Mouse (Mus musculus) liver, adult 2 months (tissue): ENCODE data around the gene Ptpn7. TPM values are rescaled to one million over a fixed set of nuclear protein-coding genes. Genes with fewer than 3 reads are reported as not detected.

ENCODE experiments used
- DNase-seq: peaks from one replicate; pipeline ENCODE4 v3.0.0-alpha.2; 2011; ENCODE audit warnings: low read depth, low spot score; ENCODE audit errors: extremely low read depth
- H3K27ac ChIP-seq: fragments of 200-500 bp; replicated peaks from 2 replicates; pipeline ENCODE4 v1.5.1; 2012; ENCODE audit warnings: low read depth, mild to moderate bottlenecking, control low read depth, inconsistent platforms, low read length; ENCODE audit not compliant: insufficient read depth
- H3K27me3 ChIP-seq: fragments of 200-500 bp; 2 replicates; pipeline ENCODE4 v1.6.1; 2012; ENCODE audit warnings: mild to moderate bottlenecking, moderate library complexity, low read length, inconsistent platforms; ENCODE audit not compliant: control insufficient read depth, insufficient read depth
- H3K36me3 ChIP-seq: fragments of 200-500 bp; 2 replicates; pipeline ENCODE4 v1.6.1; 2012; ENCODE audit warnings: low read length, inconsistent platforms; ENCODE audit not compliant: control insufficient read depth, insufficient read depth
- H3K4me1 ChIP-seq: fragments of 200-500 bp; 2 replicates; pipeline ENCODE4 v1.6.1; 2011; ENCODE audit warnings: low read length; ENCODE audit not compliant: control insufficient read depth, insufficient read depth
- H3K4me3 ChIP-seq: fragments of 200-500 bp; 2 replicates; pipeline ENCODE4 v1.5.1; 2011; ENCODE audit warnings: low read depth, mild to moderate bottlenecking, control low read depth, low read length, moderate library complexity; ENCODE audit not compliant: insufficient read depth
- H3K79me2 ChIP-seq: fragments of 200-500 bp; 2 replicates; pipeline ENCODE4 v1.6.1; 2012; ENCODE audit warnings: inconsistent platforms, mild to moderate bottlenecking, low read length, moderate library complexity; ENCODE audit not compliant: control insufficient read depth, insufficient read depth
- H3K9ac ChIP-seq: fragments of 200-500 bp; 2 replicates; pipeline ENCODE4 v1.6.1; 2012; ENCODE audit warnings: low read depth, mild to moderate bottlenecking, control low read depth, inconsistent platforms, low read length
- CTCF ChIP-seq: fragments of 200-500 bp; IDR thresholded peaks from 2 replicates; pipeline ENCODE4 v1.5.1; 2011; ENCODE audit warnings: low read depth, low read length, control low read depth
- POLR2A ChIP-seq: fragments of 200-500 bp; IDR thresholded peaks from 2 replicates; pipeline ENCODE4 v1.6.1; 2011; ENCODE audit warnings: low read length, control low read depth; ENCODE audit not compliant: insufficient read depth; ENCODE audit errors: extremely low read depth
- WGBS: fragments of 180-500 bp; shearing (Covaris S2); methylation state at CpG from one replicate; pipeline ENCODE4 v1.1.7; 2018; 5-methylcytosine and 5-hydroxymethylcytosine counted together
- polyA plus RNA-seq: library from polyadenylated mRNA; depleted of rRNA; stranded (reverse); fragments of >200 nt; gene quantifications from 2 replicates; pipeline ENCODE4 v1.2.3, GENCODE M21; 2012
- total RNA-seq: library from RNA; depleted of rRNA; stranded (reverse); fragments of >200 nt; gene quantifications from 2 replicates; pipeline ENCODE4 v1.2.3, GENCODE M21; 2014

Gene Ptpn7
- total and polyA plus RNA-seq, 2 experiments, result 0.28 to 1.4 TPM

GRCm38 (mm10) chr1:135090914-135091313 is 41.6 kb upstream of the Ptpn7 start:
- Histone ChIP-seq H3K4me1 (no peaks in the 10 kb centered on the region), H3K36me3 (no peaks in the 10 kb centered on the region), H3K79me2 (no peaks in the 10 kb centered on the region), H3K27ac (no peak overlapping the region), H3K9ac (no peak overlapping the region), H3K4me3 (no peak overlapping the region), H3K27me3 (no peaks in the 10 kb centered on the region)
- no peak for DNase-seq
- TF ChIP-seq CTCF (no peak), POLR2A (no peak)
- 74% methylated on average over 3 of the region's 3 CpGs for WGBS

GRCm38 (mm10) chr1:135094723-135095122 is 37.8 kb upstream of the Ptpn7 start:
- Histone ChIP-seq H3K27me3 (no peaks in the 10 kb centered on the region), H3K4me1 (no peaks in the 10 kb centered on the region), H3K79me2 (no peaks in the 10 kb centered on the region), H3K27ac (no peak overlapping the region), H3K36me3 (no peaks in the 10 kb centered on the region), H3K4me3 (no peak overlapping the region), H3K9ac (no peak overlapping the region)
- 73% methylated on average over 7 of the region's 7 CpGs for WGBS
- TF ChIP-seq POLR2A (no peak), CTCF (no peak)
- DNase-seq, result no peak

GRCm38 (mm10) chr1:135095189-135095588 is 37.3 kb upstream of the Ptpn7 start:
- 21% methylated on average over 7 of the region's 7 CpGs for WGBS
- TF ChIP-seq POLR2A, result no peak
- TF ChIP-seq CTCF, result no peak
- Histone ChIP-seq H3K27ac (no peak overlapping the region), H3K27me3 (no peaks in the 10 kb centered on the region), H3K4me3 (no peak overlapping the region), H3K9ac (no peak overlapping the region), H3K79me2 (no peaks in the 10 kb centered on the region), H3K4me1 (no peaks in the 10 kb centered on the region), H3K36me3 (no peaks in the 10 kb centered on the region)
- DNase-seq, result no peak

DNA sequence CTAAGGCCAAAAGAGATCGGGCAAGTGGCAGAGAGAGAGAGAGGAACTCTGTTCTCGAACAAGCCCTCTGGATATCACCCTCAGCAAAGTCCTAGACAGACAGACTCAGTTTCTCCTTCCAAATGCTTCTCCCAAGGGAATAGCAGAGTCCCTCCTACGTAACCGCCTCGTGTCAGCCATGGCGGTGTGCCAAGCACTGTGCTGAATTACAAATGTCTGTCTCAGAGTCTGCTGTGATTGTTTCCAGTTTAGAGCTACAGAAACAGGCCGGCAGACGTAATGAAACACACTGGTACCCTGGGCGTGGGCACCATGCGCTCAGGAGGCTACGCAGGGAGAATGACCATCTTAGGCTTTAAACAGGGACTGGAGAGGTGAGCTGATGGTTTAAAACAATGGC is 36.2 kb upstream of the Ptpn7 start:
- Histone ChIP-seq H3K36me3 (no peaks in the 10 kb centered on the region), H3K27ac (no peak overlapping the region), H3K9ac (no peak overlapping the region), H3K4me3 (no peak overlapping the region), H3K79me2 (no peaks in the 10 kb centered on the region), H3K4me1 (no peaks in the 10 kb centered on the region), H3K27me3 (no peaks in the 10 kb centered on the region)
- no peak for DNase-seq
- WGBS, result 86% methylated on average over 11 of the region's 11 CpGs
- no peak for TF ChIP-seq POLR2A
- TF ChIP-seq CTCF, result no peak

GRCm38 (mm10) chr1:135097441-135097840 is 35.1 kb upstream of the Ptpn7 start:
- Histone ChIP-seq H3K79me2 (no peaks in the 10 kb centered on the region), H3K4me1 (no peaks in the 10 kb centered on the region), H3K27ac (no peak overlapping the region), H3K4me3 (no peak overlapping the region), H3K36me3 (no peaks in the 10 kb centered on the region), H3K9ac (no peak overlapping the region), H3K27me3 (no peaks in the 10 kb centered on the region)
- WGBS, result 87% methylated on average over 6 of the region's 6 CpGs
- TF ChIP-seq CTCF (no peak), POLR2A (no peak)
- DNase-seq, result no peak

DNA sequence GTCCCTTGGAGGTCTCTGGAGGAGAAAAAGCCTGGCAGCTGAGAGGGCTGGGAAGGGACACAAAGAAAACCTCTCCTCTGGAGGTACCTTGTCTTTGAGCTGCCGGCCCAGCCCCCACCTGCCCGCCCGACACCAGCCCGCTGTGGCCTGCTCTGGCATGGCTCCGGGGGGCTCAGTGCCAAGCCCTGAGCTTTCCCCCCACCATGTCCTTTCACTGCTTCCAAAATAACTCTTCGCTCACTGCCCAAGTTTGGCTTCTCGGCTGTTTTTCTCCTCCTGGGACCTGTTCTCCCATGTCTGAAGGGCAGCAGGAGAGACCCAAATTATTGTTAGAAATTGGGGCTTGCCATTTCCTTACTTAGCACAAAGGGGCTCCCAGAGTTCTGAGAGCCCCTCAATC is 34.1 kb upstream of the Ptpn7 start:
- H3K79me2 ChIP-seq, result no peaks in the 10 kb centered on the region
- H3K27me3 ChIP-seq, result no peaks in the 10 kb centered on the region
- no peak overlapping the region for H3K4me3 ChIP-seq
- no peak for DNase-seq
- H3K4me1 ChIP-seq, result no peaks in the 10 kb centered on the region
- no peak overlapping the region for H3K9ac ChIP-seq
- no peak overlapping the region for H3K27ac ChIP-seq
- H3K36me3 ChIP-seq, result no peaks in the 10 kb centered on the region
- 88% methylated on average over 7 of the region's 7 CpGs for WGBS
- no peak for TF ChIP-seq POLR2A
- no peak for TF ChIP-seq CTCF
